Mouse (Mus musculus): ENCODE data around the gene Olfr1066. TPM values are rescaled to one million over a fixed set of nuclear protein-coding genes. Genes with fewer than 3 reads are reported as not detected.
"Not testable (repeated sequence)": the region's sequence is repeated elsewhere in the genome, so short reads cannot be mapped to it uniquely, and the experiment has no call there.

Olfr1066 gene
- total RNA-seq (2014; rRNA removed) (not detected in 2 replicates), polyA plus RNA-seq (2012; rRNA removed) (not detected in 2 replicates)

GRCm38 (mm10) chr2:86456169-86456568 lies at the start of gene Olfr1066:
TSS of gene Olfr1066 (minus strand) at chr2:86456269.
- Histone ChIP-seq H3K27me3 (ENCODE audit: control insufficient read depth, insufficient read depth, low read length) (no peaks in the 10 kb centered on the region), H3K79me2 (ENCODE audit: control insufficient read depth, insufficient read depth, low read length) (no peaks in the 10 kb centered on the region), H3K36me3 (ENCODE audit: control insufficient read depth, insufficient read depth, low read length) (no peaks in the 10 kb centered on the region), H3K4me3 (ENCODE audit: insufficient read depth, low read depth, low read length) (no peak within 1 kb of the TSS), H3K27ac (replicated peaks; ENCODE audit: insufficient read depth, low read depth, low read length) (no peak within 1 kb of the TSS), H3K9ac (ENCODE audit: low read depth, low read length) (no peak within 1 kb of the TSS), H3K4me1 (ENCODE audit: control insufficient read depth, insufficient read depth, low read length) (no peaks in the 10 kb centered on the region)
- TF ChIP-seq CTCF (IDR thresholded peaks at IDR 0.05; ENCODE audit: low read depth, low read length) (no peak), POLR2A (IDR thresholded peaks at IDR 0.05; ENCODE audit: extremely low read depth, insufficient read depth, low read length) (no peak)
- 74% methylated on average over 1 of the region's 1 CpGs for WGBS
- DNase-seq (ENCODE audit: extremely low read depth, low read depth, low spot score), result no peak

DNA sequence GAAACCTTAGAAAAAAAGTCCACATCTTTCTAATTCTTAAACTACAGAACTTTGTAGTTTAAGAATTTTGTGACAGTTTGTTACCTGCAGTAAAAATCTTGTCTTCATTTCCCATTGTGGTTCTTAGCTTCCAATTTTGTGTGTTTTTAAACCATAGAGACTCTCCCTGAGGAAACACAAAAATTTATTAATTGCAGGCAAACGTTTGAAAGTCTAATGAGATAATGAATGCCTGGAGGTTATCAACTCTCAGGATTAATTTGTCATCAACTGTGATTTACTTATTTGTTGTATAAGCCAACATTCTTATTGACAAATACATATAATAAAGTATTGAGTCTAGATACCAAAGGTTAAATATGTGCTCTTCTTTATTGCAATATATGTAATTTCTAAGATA lies 31.2 kb upstream of the Olfr1066 start, which contains the start of gene Olfr228:
Gene Olfr228, minus strand, starts transcription at position 101 of the 400 bp plus-strand sequence.
- Histone ChIP-seq H3K4me3 (ENCODE audit: insufficient read depth, low read depth, low read length) (no peak within 1 kb of the TSS), H3K36me3 (ENCODE audit: control insufficient read depth, insufficient read depth, low read length) (no peaks in the 10 kb centered on the region)
- TF ChIP-seq CTCF (IDR thresholded peaks at IDR 0.05; ENCODE audit: low read depth, low read length) (no peak), POLR2A (IDR thresholded peaks at IDR 0.05; ENCODE audit: extremely low read depth, insufficient read depth, low read length) (no peak)

DNA sequence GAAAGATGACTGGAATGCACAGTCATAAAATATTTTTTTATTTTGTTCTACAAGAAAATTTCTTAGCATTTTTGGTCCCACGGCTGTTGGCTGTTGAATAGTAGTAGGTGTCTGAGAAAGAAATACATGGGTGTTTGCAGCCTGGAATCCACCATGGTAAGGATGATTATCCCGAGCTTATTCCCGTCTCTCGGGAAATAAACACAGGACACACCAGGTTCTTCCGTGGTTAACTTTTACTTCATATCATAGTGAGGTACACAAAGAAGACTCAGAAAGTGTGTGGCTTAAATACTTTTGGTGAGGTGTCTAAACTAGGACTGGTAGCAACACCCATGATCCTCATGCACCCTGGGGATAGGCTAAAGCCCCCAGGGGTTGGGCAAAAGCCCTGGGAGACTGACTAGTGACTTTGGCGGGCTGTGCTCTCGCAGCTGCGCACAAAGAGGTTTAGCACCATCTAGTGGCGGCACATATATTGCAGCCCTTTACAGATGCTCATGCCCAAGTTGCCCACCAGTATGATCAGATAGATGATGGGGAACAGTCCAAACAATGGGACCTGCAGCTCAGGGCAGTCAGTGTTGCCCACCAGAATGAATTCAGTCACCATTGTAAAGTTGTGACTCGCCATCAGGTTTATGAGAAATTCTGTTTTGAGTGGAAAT lies 8.5 kb upstream of the Olfr1066 start:
- 29% methylated on average over 10 of the region's 10 CpGs for WGBS
- H3K79me2 ChIP-seq (ENCODE audit: control insufficient read depth, insufficient read depth, low read length), result no peaks in the 10 kb centered on the region
- no peak overlapping the region for H3K27ac ChIP-seq (replicated peaks; ENCODE audit: insufficient read depth, low read depth, low read length)
- no peaks in the 10 kb centered on the region for H3K27me3 ChIP-seq (ENCODE audit: control insufficient read depth, insufficient read depth, low read length)
- no peaks in the 10 kb centered on the region for H3K36me3 ChIP-seq (ENCODE audit: control insufficient read depth, insufficient read depth, low read length)
- DNase-seq (ENCODE audit: extremely low read depth, low read depth, low spot score), result peak; percentile 18
- no peak overlapping the region for H3K9ac ChIP-seq (ENCODE audit: low read depth, low read length)
- no peaks in the 10 kb centered on the region for H3K4me1 ChIP-seq (ENCODE audit: control insufficient read depth, insufficient read depth, low read length)
- no peak for TF ChIP-seq POLR2A (IDR thresholded peaks at IDR 0.05; ENCODE audit: extremely low read depth, insufficient read depth, low read length)
- peak; percentile 74 for TF ChIP-seq CTCF (IDR thresholded peaks at IDR 0.05; ENCODE audit: low read depth, low read length)
- no peak overlapping the region for H3K4me3 ChIP-seq (ENCODE audit: insufficient read depth, low read depth, low read length)

More for the DNA sequence above, 31.2 kb upstream of the Olfr1066 start, which contains the start of gene Olfr228:
- WGBS, result 36% methylated on average over 1 of the region's 1 CpGs
- H3K27ac ChIP-seq (replicated peaks; ENCODE audit: insufficient read depth, low read depth, low read length), result no peak within 1 kb of the TSS
- no peaks in the 10 kb centered on the region for H3K4me1 ChIP-seq (ENCODE audit: control insufficient read depth, insufficient read depth, low read length)
- no peaks in the 10 kb centered on the region for H3K79me2 ChIP-seq (ENCODE audit: control insufficient read depth, insufficient read depth, low read length)
- no peak for DNase-seq (ENCODE audit: extremely low read depth, low read depth, low spot score)
- H3K9ac ChIP-seq (ENCODE audit: low read depth, low read length), result no peak within 1 kb of the TSS
- no peaks in the 10 kb centered on the region for H3K27me3 ChIP-seq (ENCODE audit: control insufficient read depth, insufficient read depth, low read length)

- 77% methylated on average over 1 of the region's 1 CpGs for WGBS
- Histone ChIP-seq H3K9ac (ENCODE audit: low read depth, low read length) (no peak overlapping the region), H3K27me3 (ENCODE audit: control insufficient read depth, insufficient read depth, low read length) (no peaks in the 10 kb centered on the region), H3K36me3 (ENCODE audit: control insufficient read depth, insufficient read depth, low read length) (no peaks in the 10 kb centered on the region), H3K4me3 (ENCODE audit: insufficient read depth, low read depth, low read length) (no peak overlapping the region), H3K4me1 (ENCODE audit: control insufficient read depth, insufficient read depth, low read length) (no peaks in the 10 kb centered on the region), H3K79me2 (ENCODE audit: control insufficient read depth, insufficient read depth, low read length) (no peaks in the 10 kb centered on the region), H3K27ac (replicated peaks; ENCODE audit: insufficient read depth, low read depth, low read length) (no peak overlapping the region)
- TF ChIP-seq POLR2A (IDR thresholded peaks at IDR 0.05; ENCODE audit: extremely low read depth, insufficient read depth, low read length), result no peak
- no peak for TF ChIP-seq CTCF (IDR thresholded peaks at IDR 0.05; ENCODE audit: low read depth, low read length)
- no peak for DNase-seq (ENCODE audit: extremely low read depth, low read depth, low spot score)
These were observed 4.4 kb upstream of the Olfr1066 start for GRCm38 (mm10) chr2:86460434-86460833.

DNA sequence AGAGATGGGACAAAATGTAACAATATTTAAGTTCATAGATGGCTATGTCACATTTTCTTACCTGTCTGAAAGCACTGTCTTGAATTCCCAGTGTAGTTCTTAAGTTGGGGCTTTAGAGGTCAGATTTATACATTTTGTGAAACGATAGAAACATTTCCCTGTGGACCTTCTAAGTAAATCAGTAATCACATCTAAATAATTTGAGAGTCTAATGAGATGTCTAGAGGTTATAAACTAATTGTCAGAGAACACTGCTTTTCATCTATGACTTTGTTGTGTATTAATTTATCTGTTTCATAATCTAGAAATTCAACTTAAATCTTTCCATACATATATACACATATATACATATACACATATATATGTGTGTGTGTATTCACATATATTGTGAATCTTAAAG lies 5.6 kb downstream of the Olfr1066 start, which contains the start of gene Olfr1065:
Gene Olfr1065, minus strand, starts transcription at position 101 of the 400 bp plus-strand sequence.
- not testable (repeated sequence) for H3K79me2 ChIP-seq (ENCODE audit: control insufficient read depth, insufficient read depth, low read length); H3K27me3 ChIP-seq (ENCODE audit: control insufficient read depth, insufficient read depth, low read length); H3K9ac ChIP-seq (ENCODE audit: low read depth, low read length); H3K36me3 ChIP-seq (ENCODE audit: control insufficient read depth, insufficient read depth, low read length); H3K27ac ChIP-seq (replicated peaks; ENCODE audit: insufficient read depth, low read depth, low read length); DNase-seq (ENCODE audit: extremely low read depth, low read depth, low spot score); H3K4me3 ChIP-seq (ENCODE audit: insufficient read depth, low read depth, low read length); H3K4me1 ChIP-seq (ENCODE audit: control insufficient read depth, insufficient read depth, low read length)
- WGBS, result 73% methylated on average over 1 of the region's 1 CpGs

DNA sequence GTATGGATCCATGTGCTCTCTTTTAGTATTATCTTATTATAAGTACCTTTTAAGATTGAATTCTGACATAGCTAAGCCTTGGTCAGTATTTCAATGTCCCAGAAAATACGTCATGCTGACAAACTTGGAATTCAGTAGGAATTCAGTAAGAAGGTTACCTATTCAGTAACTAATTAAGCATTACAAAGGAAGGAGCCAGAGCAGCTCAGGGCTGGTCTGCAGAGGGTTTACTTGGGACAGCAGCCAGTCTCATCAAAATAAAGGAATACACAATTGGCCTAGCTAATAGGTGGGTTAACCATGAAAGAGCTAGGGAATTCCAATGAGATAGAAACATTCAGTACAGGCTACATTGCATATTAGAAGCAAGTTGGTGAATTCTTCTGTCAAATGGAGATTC lies 14.0 kb downstream of the Olfr1066 start:
- not testable (repeated sequence) for H3K4me1 ChIP-seq (ENCODE audit: control insufficient read depth, insufficient read depth, low read length); H3K4me3 ChIP-seq (ENCODE audit: insufficient read depth, low read depth, low read length); H3K79me2 ChIP-seq (ENCODE audit: control insufficient read depth, insufficient read depth, low read length); H3K9ac ChIP-seq (ENCODE audit: low read depth, low read length); H3K36me3 ChIP-seq (ENCODE audit: control insufficient read depth, insufficient read depth, low read length); H3K27me3 ChIP-seq (ENCODE audit: control insufficient read depth, insufficient read depth, low read length); DNase-seq (ENCODE audit: extremely low read depth, low read depth, low spot score); H3K27ac ChIP-seq (replicated peaks; ENCODE audit: insufficient read depth, low read depth, low read length)
- WGBS, result 79% methylated on average over 1 of the region's 1 CpGs

DNA sequence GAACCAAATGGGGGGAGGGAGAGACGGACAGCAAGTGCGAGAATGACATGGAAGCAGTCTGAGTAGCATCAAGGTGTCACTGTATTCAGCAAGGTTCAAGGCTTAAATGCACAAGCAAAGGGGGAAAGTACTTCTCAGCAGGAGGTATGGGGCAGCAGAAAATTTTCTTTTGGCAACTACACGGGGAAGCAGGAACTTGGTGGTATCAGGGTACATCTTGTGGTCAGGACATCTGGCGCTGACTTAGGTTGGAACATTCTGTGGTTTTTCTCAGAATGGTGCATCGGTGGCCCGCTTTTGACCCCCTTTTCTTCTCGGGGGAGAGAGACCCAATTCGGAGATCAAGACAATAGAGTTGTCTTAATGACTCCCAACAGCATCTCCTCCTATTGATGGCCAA lies 27.6 kb downstream of the Olfr1066 start:
- DNase-seq (ENCODE audit: extremely low read depth, low read depth, low spot score); H3K27ac ChIP-seq (replicated peaks; ENCODE audit: insufficient read depth, low read depth, low read length); H3K79me2 ChIP-seq (ENCODE audit: control insufficient read depth, insufficient read depth, low read length); H3K9ac ChIP-seq (ENCODE audit: low read depth, low read length); H3K27me3 ChIP-seq (ENCODE audit: control insufficient read depth, insufficient read depth, low read length); H3K4me1 ChIP-seq (ENCODE audit: control insufficient read depth, insufficient read depth, low read length); H3K4me3 ChIP-seq (ENCODE audit: insufficient read depth, low read depth, low read length); H3K36me3 ChIP-seq (ENCODE audit: control insufficient read depth, insufficient read depth, low read length): not testable (repeated sequence)
- 89% methylated on average over 8 of the region's 8 CpGs for WGBS

DNA sequence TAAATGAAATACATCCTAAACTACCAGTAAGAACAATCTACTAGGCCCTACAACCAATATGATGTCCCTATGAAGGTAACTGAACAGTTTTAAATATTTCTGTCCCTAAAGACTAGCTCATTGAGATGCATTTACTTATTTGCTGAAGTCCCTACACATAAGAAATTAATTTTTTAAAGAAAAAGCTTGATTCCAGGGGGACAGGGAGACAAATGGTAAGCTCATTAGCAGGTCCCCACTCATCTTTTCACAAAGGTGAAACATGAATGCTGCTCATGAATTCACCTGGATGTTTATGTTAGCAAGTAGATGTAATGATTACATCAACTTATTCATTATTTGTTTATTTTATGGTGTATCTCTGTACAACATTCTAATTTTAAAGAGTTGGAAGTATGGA lies 29.4 kb downstream of the Olfr1066 start, which contains the start of gene Olfr1062:
Gene Olfr1062, minus strand, starts transcription at position 101 of the 400 bp plus-strand sequence.
- H3K9ac ChIP-seq (ENCODE audit: low read depth, low read length); H3K27ac ChIP-seq (replicated peaks; ENCODE audit: insufficient read depth, low read depth, low read length); H3K36me3 ChIP-seq (ENCODE audit: control insufficient read depth, insufficient read depth, low read length): not testable (repeated sequence)

More for the DNA sequence above, 29.4 kb downstream of the Olfr1066 start, which contains the start of gene Olfr1062:
- H3K4me3 ChIP-seq (ENCODE audit: insufficient read depth, low read depth, low read length); DNase-seq (ENCODE audit: extremely low read depth, low read depth, low spot score); H3K27me3 ChIP-seq (ENCODE audit: control insufficient read depth, insufficient read depth, low read length); H3K4me1 ChIP-seq (ENCODE audit: control insufficient read depth, insufficient read depth, low read length); H3K79me2 ChIP-seq (ENCODE audit: control insufficient read depth, insufficient read depth, low read length): not testable (repeated sequence)

Measured in liver, adult 2 months (tissue).